Mouse (Mus musculus) embryo, embryonic 10 days (tissue): Measurements from ENCODE around the gene Olfr884.

Experiments used
- DNase-seq: peaks from one replicate; pipeline ENCODE4 v3.0.0-alpha.2; 2015; ENCODE audit warnings: low spot score

Olfr884 gene

GRCm38 (mm10) chr9:38046255-38046654 lies at the start of gene Olfr884:
Gene Olfr884, plus strand, starts transcription at chr9:38046555.
- no peak for DNase-seq

- no peak for DNase-seq
Observed at GRCm38 (mm10) chr9:37998581-37999204, 47.7 kb upstream of the Olfr884 start.

GRCm38 (mm10) chr9:38000021-38000420 lies 46.3 kb upstream of the Olfr884 start:
- no peak for DNase-seq

GRCm38 (mm10) chr9:38025508-38025907 lies 20.8 kb upstream of the Olfr884 start, which contains the start of gene Olfr883:
Gene Olfr883, plus strand, starts transcription at chr9:38025808.
- no peak for DNase-seq

GRCm38 (mm10) chr9:38061022-38061421 lies 14.7 kb downstream of the Olfr884 start, which contains the start of gene Olfr885:
Gene Olfr885, plus strand, starts transcription at chr9:38061322.
- DNase-seq, result no peak

- no peak for DNase-seq
Observed at GRCm38 (mm10) chr9:38083772-38084171, 37.4 kb downstream of the Olfr884 start, which contains the start of gene Olfr887. Gene Olfr887, plus strand, starts transcription at chr9:38084072.
